Mouse (Mus musculus) kidney, postnatal 36 days (tissue): ENCODE results near the gene Gm26558.
A peak's percentile ranks its signal among the peaks of the same experiment; 100 is the strongest.

Source experiments
- DNase-seq, 2 experiments: peaks; one replicate each; pipeline ENCODE4 v3.0.0; 2021 to 2022; ENCODE audit warnings: mixed read lengths in 2 of 2

Gm26558 gene

GRCm38 (mm10) chr2:70647681-70648080 lies 14.2 kb downstream of the Gm26558 start:
- no peak for DNase-seq

- DNase-seq = no peak
Observed at GRCm38 (mm10) chr2:70645266-70645780, 16.6 kb downstream of the Gm26558 start.

GRCm38 (mm10) chr2:70642971-70643565 lies 18.8 kb downstream of the Gm26558 start:
- peak; percentile 10 to 29 for DNase-seq

- DNase-seq = no peak
Observed at GRCm38 (mm10) chr2:70640968-70641367, 20.9 kb downstream of the Gm26558 start.

GRCm38 (mm10) chr2:70634028-70634690 lies 27.7 kb downstream of the Gm26558 start:
- no peak for DNase-seq

GRCm38 (mm10) chr2:70632412-70632811 lies 29.5 kb downstream of the Gm26558 start:
- DNase-seq = no peak

GRCm38 (mm10) chr2:70631321-70631720 lies 30.6 kb downstream of the Gm26558 start:
- DNase-seq = no peak

- DNase-seq = no peak
Observed at GRCm38 (mm10) chr2:70629921-70630320, 32.0 kb downstream of the Gm26558 start.

- peak; percentile 59 to 65 for DNase-seq
Observed at GRCm38 (mm10) chr2:70629339-70629761, 32.6 kb downstream of the Gm26558 start.

GRCm38 (mm10) chr2:70628397-70628796 lies 33.5 kb downstream of the Gm26558 start:
- DNase-seq = no peak

GRCm38 (mm10) chr2:70625761-70626160 lies 36.1 kb downstream of the Gm26558 start:
- no peak for DNase-seq

- DNase-seq = no peak
Observed at GRCm38 (mm10) chr2:70622244-70622643, 39.7 kb downstream of the Gm26558 start.

GRCm38 (mm10) chr2:70620225-70620624 lies 41.7 kb downstream of the Gm26558 start:
- peak; percentile 34 to 70 for DNase-seq

GRCm38 (mm10) chr2:70619232-70619835 lies 42.6 kb downstream of the Gm26558 start:
- DNase-seq = peak in 1 of 2 experiments; percentile 28

- peak in 1 of 2 experiments; percentile 9 for DNase-seq
Observed at GRCm38 (mm10) chr2:70616617-70617016, 45.3 kb downstream of the Gm26558 start.

- no peak for DNase-seq
Observed at GRCm38 (mm10) chr2:70616076-70616475, 45.8 kb downstream of the Gm26558 start.

GRCm38 (mm10) chr2:70614745-70615351 lies 47.1 kb downstream of the Gm26558 start:
- DNase-seq = peak in 1 of 2 experiments; percentile 6
